Mouse (Mus musculus): ENCODE data around the gene Nxph4. TPM values are rescaled to one million over a fixed set of nuclear protein-coding genes. Genes with fewer than 3 reads are reported as not detected.

Nxph4 gene
- total RNA-seq, 2 experiments from 2014 or later, result 1.3 to 1.5 TPM

- intact Hi-C loops (cut with DNase I; ENCODE audit: low total_unique reads), result no loop called here
- DNase-seq, result no peak
Measured at GRCm38 (mm10) chr10:127546505-127546904, 12.1 kb upstream of the Nxph4 start.

DNA sequence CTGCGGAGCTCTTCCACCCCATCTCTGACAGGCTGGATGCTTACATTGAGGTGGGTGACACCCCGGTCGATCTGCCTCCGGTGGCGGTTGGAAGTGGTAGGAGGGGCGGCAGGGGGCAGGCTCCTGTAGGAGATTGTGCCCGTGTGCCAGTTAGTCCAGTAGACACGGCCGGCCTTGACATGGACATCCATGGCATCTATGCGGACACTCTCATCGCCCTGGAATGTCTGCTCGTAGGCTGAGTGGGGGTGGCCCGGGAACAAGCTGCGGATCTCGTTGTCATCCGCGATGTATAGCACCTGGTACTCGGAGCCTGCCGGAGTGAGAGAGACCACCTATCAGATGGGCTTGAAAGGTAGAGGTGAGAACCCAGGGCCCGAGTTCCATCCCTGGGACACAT lies 10.0 kb upstream of the Nxph4 start:
- no peak for DNase-seq
- intact Hi-C loops (cut with DNase I; ENCODE audit: low total_unique reads), result no loop called here

- DNase-seq, result no peak
- intact Hi-C loops (cut with DNase I; ENCODE audit: low total_unique reads), result no loop called here
Measured at GRCm38 (mm10) chr10:127543916-127544315, 9.6 kb upstream of the Nxph4 start.

- DNase-seq, result no peak
- intact Hi-C loops (cut with DNase I; ENCODE audit: low total_unique reads), result no loop called here
Measured at GRCm38 (mm10) chr10:127542720-127543119, 8.4 kb upstream of the Nxph4 start.

DNA sequence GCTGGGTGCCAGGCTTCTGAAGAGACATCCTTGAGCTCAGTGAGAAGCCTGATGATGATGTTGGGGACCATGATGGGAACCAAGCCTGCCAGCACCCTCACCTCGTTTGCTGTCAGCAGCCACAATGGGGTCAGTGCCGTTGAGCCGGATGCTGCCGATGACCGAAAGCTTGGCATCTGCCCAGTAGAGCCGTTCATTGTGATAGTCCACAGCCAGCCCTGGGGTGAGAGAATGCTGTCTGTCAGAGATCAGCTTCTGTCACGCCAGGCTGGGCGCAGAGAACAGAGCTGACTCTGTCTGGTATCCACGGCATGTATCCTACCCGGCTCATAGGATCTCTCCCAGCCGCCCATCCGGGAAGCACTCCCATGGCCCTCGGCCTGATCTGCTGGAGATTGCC lies 7.7 kb upstream of the Nxph4 start:
- intact Hi-C loops (cut with DNase I; ENCODE audit: low total_unique reads), result no loop called here
- DNase-seq, result no peak

DNA sequence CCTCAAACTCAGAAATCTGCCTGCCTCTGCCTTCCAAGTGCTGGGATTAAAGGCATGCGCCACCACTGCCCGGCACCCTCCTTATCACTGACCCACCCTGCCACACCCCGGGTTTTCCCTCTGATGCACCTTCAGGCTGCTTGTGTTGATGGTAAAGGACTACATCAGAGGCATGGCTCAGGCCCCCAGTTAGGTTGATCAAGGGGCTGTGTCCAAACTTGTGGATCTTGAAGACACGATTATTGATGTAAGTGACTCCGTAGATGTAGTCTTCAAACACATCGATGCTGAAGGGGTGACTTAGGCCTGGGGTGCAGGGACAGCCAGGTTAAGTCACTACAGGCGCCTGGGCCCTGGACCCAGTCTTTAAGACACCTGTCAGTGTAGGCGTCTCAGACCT lies 7.2 kb upstream of the Nxph4 start:
- no peak for DNase-seq
- intact Hi-C loops (cut with DNase I; ENCODE audit: low total_unique reads), result no loop called here

- peak; percentile 75 for DNase-seq
- intact Hi-C loops (cut with DNase I; ENCODE audit: low total_unique reads), result loop anchor here (5.0 kb wide), 1 partner anchor 61 kb away; no protein-coding TSS in a partner anchor
Measured at GRCm38 (mm10) chr10:127537854-127538583, 3.7 kb upstream of the Nxph4 start.

GRCm38 (mm10) chr10:127536586-127537314 lies 2.4 kb upstream of the Nxph4 start:
- intact Hi-C loops (cut with DNase I; ENCODE audit: low total_unique reads), result loop anchor here (5.0 kb wide), 1 partner anchor 59 kb away; no protein-coding TSS in a partner anchor
- DNase-seq, result no peak

- intact Hi-C loops (cut with DNase I; ENCODE audit: low total_unique reads), result loop anchor here (2.0 to 5.0 kb wide), 2 partner anchors 22 to 58 kb away; no protein-coding TSS in a partner anchor
- DNase-seq, result no peak
Measured at GRCm38 (mm10) chr10:127534929-127535384, 598 bp upstream of the Nxph4 start.

- DNase-seq, result no peak
- intact Hi-C loops (cut with DNase I; ENCODE audit: low total_unique reads), result no loop called here
Measured at GRCm38 (mm10) chr10:127531548-127531947, 2.8 kb downstream of the Nxph4 start.

GRCm38 (mm10) chr10:127530945-127531344 lies 3.4 kb downstream of the Nxph4 start:
- intact Hi-C loops (cut with DNase I; ENCODE audit: low total_unique reads), result no loop called here
- DNase-seq, result no peak

- DNase-seq, result no peak
- intact Hi-C loops (cut with DNase I; ENCODE audit: low total_unique reads), result no loop called here
Measured at GRCm38 (mm10) chr10:127527481-127527880, 6.9 kb downstream of the Nxph4 start.

DNA sequence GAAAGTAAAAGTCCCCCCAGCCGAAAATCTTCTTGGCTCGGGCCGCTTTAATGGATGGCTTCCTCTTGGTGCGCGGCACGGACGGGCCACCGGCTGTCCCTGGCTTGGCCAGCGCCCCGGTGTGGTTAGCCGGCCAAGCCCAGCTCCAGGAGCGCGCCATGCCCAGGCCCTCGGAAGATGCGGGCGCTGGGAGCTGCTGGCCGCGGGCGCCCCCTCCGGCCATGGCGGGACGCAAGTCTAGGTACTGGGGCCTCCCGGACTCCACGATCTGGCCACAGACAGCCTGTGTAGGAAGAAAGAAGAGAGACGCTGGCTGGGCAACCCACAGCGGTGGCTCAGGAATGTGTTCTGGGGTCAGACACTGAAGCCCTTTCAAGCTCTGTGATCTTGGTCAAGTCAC lies 7.7 kb downstream of the Nxph4 start:
- intact Hi-C loops (cut with DNase I; ENCODE audit: low total_unique reads), result no loop called here

DNA sequence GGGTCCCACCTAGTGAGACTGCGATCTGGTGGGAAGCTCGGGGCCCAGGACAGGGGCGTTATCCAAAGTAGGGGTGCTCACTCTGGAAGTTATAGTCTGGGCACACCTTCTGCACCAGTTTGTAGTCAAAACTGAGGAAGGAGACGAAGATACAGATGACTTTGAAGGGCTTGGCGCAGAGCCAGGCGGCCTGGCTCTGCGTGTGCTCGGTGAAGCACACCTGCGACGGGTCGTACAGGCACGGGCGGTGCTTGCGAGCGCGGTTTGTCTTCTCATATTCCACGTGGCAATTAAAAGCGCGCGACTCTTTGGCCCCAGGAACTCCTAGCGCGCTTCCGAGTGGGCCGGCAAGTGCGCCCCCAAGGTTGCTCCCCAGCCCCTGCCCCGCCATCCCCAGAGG lies 8.3 kb downstream of the Nxph4 start:
- no peak for DNase-seq
- intact Hi-C loops (cut with DNase I; ENCODE audit: low total_unique reads), result no loop called here

More for the DNA sequence above, 7.7 kb downstream of the Nxph4 start:
- DNase-seq, result peak; percentile 75

DNA sequence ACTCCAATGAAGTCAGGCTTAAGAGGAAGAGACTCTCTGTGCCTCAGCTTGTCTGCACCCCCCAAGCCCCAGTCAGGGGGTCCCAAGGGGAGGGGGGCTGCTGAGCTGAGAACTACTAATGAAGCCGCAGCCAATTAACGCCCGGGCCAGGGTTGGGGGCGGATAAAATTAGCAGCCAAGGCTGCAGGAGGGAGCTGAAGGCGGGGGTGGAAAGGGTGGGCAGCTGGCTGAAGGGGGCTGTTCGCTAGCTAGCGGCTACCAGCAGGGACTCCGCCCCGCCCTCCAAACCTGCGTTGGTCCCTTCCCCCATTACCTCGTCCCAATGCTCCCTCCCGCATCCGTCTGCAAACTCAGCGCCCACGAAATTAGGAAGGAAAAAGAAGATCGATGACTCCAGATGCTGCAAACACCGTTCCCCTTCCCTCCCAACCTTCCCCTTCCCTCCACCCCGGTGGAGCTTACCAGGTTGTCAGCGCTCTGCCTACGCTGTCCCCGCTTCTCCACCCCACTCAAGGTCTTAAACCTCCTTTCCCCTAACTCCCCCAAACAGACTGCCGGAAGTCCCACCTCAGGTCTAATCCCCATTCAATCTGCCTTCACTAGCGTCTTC lies 9.6 kb downstream of the Nxph4 start:
- intact Hi-C loops (cut with DNase I; ENCODE audit: low total_unique reads), result no loop called here
- DNase-seq, result no peak

- peak; percentile 83 for DNase-seq
- intact Hi-C loops (cut with DNase I; ENCODE audit: low total_unique reads), result no loop called here
Measured at GRCm38 (mm10) chr10:127522088-127522581, 12.2 kb downstream of the Nxph4 start, which contains the start of gene Shmt2. Gene Shmt2, minus strand, starts transcription at chr10:127522444.

GRCm38 (mm10) chr10:127521611-127522080 lies 12.7 kb downstream of the Nxph4 start:
- no peak for DNase-seq
- intact Hi-C loops (cut with DNase I; ENCODE audit: low total_unique reads), result no loop called here

GRCm38 (mm10) chr10:127520714-127521357 lies 13.5 kb downstream of the Nxph4 start:
- DNase-seq, result no peak
- intact Hi-C loops (cut with DNase I; ENCODE audit: low total_unique reads), result no loop called here

- intact Hi-C loops (cut with DNase I; ENCODE audit: low total_unique reads), result no loop called here
Measured at GRCm38 (mm10) chr10:127519903-127520713, 14.3 kb downstream of the Nxph4 start.

More at GRCm38 (mm10) chr10:127519903-127520713, 14.3 kb downstream of the Nxph4 start:
- DNase-seq, result no peak

Measured in gastrocnemius, postnatal 14 days (tissue).